Mouse (Mus musculus): ENCODE results near the gene Gm26992. TPM values are rescaled to one million over a fixed set of nuclear protein-coding genes. Genes with fewer than 3 reads are reported as not detected.

The Gm26992 gene
- polyA plus RNA-seq, 1 experiment: not detected

DNA sequence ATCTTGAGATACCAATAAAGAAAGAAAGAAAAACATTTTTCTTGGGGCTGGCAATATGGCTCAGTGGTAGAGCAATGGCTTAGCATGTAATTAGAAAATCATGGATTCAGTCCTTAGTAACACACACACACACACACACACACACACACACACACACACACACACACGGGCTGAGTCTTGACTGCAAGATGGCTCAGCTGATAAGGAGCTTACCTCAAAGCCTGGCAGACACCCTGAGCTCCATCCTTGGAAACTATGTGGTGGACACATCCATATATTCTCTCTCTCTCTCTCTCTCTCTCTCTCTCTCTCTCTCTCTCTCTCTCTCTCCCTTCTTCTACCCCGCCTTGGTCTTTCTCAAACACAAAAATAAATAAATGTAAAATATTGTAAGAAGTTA is 69.0 kb downstream of the Gm26992 start:
- Histone ChIP-seq H3K27me3 (ENCODE audit: control insufficient read depth, insufficient read depth, insufficient read length) (no peaks in the 10 kb centered on the region), H3ac (ENCODE audit: control insufficient read depth, insufficient read length, low read depth) (no peak overlapping the region), H3K4me3 (ENCODE audit: insufficient read depth, poor library complexity, severe bottlenecking) (no peak overlapping the region)

GRCm38 (mm10) chrX:103492398-103493256 is 70.8 kb downstream of the Gm26992 start:
- peaks cover 14% of the 10 kb centered on the region for H3K36me3 ChIP-seq (ENCODE audit: control insufficient read depth, insufficient read depth)
- no peaks in the 10 kb centered on the region for H3K27me3 ChIP-seq (ENCODE audit: control insufficient read depth, insufficient read depth, insufficient read length)
- TF ChIP-seq MYOD1 (IDR thresholded peaks at IDR 0.05; ENCODE audit: control insufficient read depth, insufficient read length, low read depth): no peak
- no peak for TF ChIP-seq MAX (IDR thresholded peaks at IDR 0.05)
- TF ChIP-seq CEBPB (IDR thresholded peaks at IDR 0.05; ENCODE audit: low read depth): no peak
- no peak for TF ChIP-seq USF1 (IDR thresholded peaks at IDR 0.05; ENCODE audit: low read depth)
- no peak for TF ChIP-seq FOSL1 (IDR thresholded peaks at IDR 0.05; ENCODE audit: insufficient read depth, low read length, poor library complexity, severe bottlenecking)
- no peak for TF ChIP-seq MYOG (IDR thresholded peaks at IDR 0.05; ENCODE audit: control insufficient read depth, extremely low read depth, insufficient read length)
- TF ChIP-seq CTCF (IDR thresholded peaks at IDR 0.05; ENCODE audit: control insufficient read depth, insufficient read depth, insufficient read length): no peak
- H3K79me3 ChIP-seq (ENCODE audit: low read depth): peaks cover 12% of the 10 kb centered on the region
- H3K4me3 ChIP-seq (ENCODE audit: insufficient read depth, poor library complexity, severe bottlenecking): peak overlapping the region; percentile 43
- H3ac ChIP-seq (ENCODE audit: control insufficient read depth, insufficient read length, low read depth): peak overlapping the region; percentile 51
- H3K79me2 ChIP-seq (ENCODE audit: control insufficient read depth, insufficient read depth): peaks cover 40% of the 10 kb centered on the region

More for the DNA sequence above, 69.0 kb downstream of the Gm26992 start:
- H3K36me3 ChIP-seq (ENCODE audit: control insufficient read depth, insufficient read depth): no peaks in the 10 kb centered on the region
- TF ChIP-seq FOSL1 (IDR thresholded peaks at IDR 0.05; ENCODE audit: insufficient read depth, low read length, poor library complexity, severe bottlenecking): no peak
- no peak for TF ChIP-seq CEBPB (IDR thresholded peaks at IDR 0.05; ENCODE audit: low read depth)
- no peak for TF ChIP-seq MYOG (IDR thresholded peaks at IDR 0.05; ENCODE audit: control insufficient read depth, extremely low read depth, insufficient read length)
- no peak for TF ChIP-seq MAX (IDR thresholded peaks at IDR 0.05)
- no peak for TF ChIP-seq USF1 (IDR thresholded peaks at IDR 0.05; ENCODE audit: low read depth)
- TF ChIP-seq CTCF (IDR thresholded peaks at IDR 0.05; ENCODE audit: control insufficient read depth, insufficient read depth, insufficient read length): no peak
- no peak for TF ChIP-seq MYOD1 (IDR thresholded peaks at IDR 0.05; ENCODE audit: control insufficient read depth, insufficient read length, low read depth)
- H3K79me3 ChIP-seq (ENCODE audit: low read depth): peaks cover 11% of the 10 kb centered on the region
- H3K79me2 ChIP-seq (ENCODE audit: control insufficient read depth, insufficient read depth): peaks cover 23% of the 10 kb centered on the region

GRCm38 (mm10) chrX:103493351-103494173 is 71.8 kb downstream of the Gm26992 start:
- Histone ChIP-seq H3K4me3 (ENCODE audit: insufficient read depth, poor library complexity, severe bottlenecking) (peak overlapping the region; percentile 43), H3K27me3 (ENCODE audit: control insufficient read depth, insufficient read depth, insufficient read length) (no peaks in the 10 kb centered on the region), H3K79me2 (ENCODE audit: control insufficient read depth, insufficient read depth) (peaks cover 47% of the 10 kb centered on the region), H3K79me3 (ENCODE audit: low read depth) (peaks cover 15% of the 10 kb centered on the region), H3K36me3 (ENCODE audit: control insufficient read depth, insufficient read depth) (peaks cover 18% of the 10 kb centered on the region), H3ac (ENCODE audit: control insufficient read depth, insufficient read length, low read depth) (peak overlapping the region; percentile 86)
- TF ChIP-seq MYOG (IDR thresholded peaks at IDR 0.05; ENCODE audit: control insufficient read depth, extremely low read depth, insufficient read length): no peak
- peak; percentile 38 for TF ChIP-seq USF1 (IDR thresholded peaks at IDR 0.05; ENCODE audit: low read depth)
- peak; percentile 65 for TF ChIP-seq MAX (IDR thresholded peaks at IDR 0.05)
- no peak for TF ChIP-seq CEBPB (IDR thresholded peaks at IDR 0.05; ENCODE audit: low read depth)
- peak; percentile 37 for TF ChIP-seq MYOD1 (IDR thresholded peaks at IDR 0.05; ENCODE audit: control insufficient read depth, insufficient read length, low read depth)
- TF ChIP-seq FOSL1 (IDR thresholded peaks at IDR 0.05; ENCODE audit: insufficient read depth, low read length, poor library complexity, severe bottlenecking): no peak
- no peak for TF ChIP-seq CTCF (IDR thresholded peaks at IDR 0.05; ENCODE audit: control insufficient read depth, insufficient read depth, insufficient read length)

DNA sequence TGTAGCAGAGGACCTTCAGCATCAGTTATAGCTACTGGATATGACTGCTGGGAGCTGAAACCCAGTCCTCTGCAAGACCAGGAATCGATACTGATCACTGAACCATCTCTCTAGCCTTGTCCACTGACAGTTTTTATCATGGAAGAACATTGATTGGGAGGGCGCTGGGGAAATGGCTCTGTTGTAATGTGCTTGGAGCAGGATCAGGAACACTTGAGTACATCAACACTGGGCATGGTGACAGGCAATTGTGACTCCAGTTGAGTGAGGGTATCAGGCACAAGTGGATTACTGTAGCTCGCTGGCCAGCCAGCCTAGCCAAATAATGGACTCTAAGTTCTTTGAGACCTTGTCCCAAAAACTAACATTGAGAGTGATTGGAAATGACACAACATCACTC is 77.6 kb downstream of the Gm26992 start:
- peaks cover 54% of the 10 kb centered on the region for H3K79me2 ChIP-seq (ENCODE audit: control insufficient read depth, insufficient read depth)
- H3ac ChIP-seq (ENCODE audit: control insufficient read depth, insufficient read length, low read depth): no peak overlapping the region
- H3K79me3 ChIP-seq (ENCODE audit: low read depth): peaks cover 20% of the 10 kb centered on the region
- no peak overlapping the region for H3K4me3 ChIP-seq (ENCODE audit: insufficient read depth, poor library complexity, severe bottlenecking)
- H3K27me3 ChIP-seq (ENCODE audit: control insufficient read depth, insufficient read depth, insufficient read length): no peaks in the 10 kb centered on the region
- peaks cover 57% of the 10 kb centered on the region for H3K36me3 ChIP-seq (ENCODE audit: control insufficient read depth, insufficient read depth)
- no peak for TF ChIP-seq CTCF (IDR thresholded peaks at IDR 0.05; ENCODE audit: control insufficient read depth, insufficient read depth, insufficient read length)
- no peak for TF ChIP-seq FOSL1 (IDR thresholded peaks at IDR 0.05; ENCODE audit: insufficient read depth, low read length, poor library complexity, severe bottlenecking)
- no peak for TF ChIP-seq USF1 (IDR thresholded peaks at IDR 0.05; ENCODE audit: low read depth)
- TF ChIP-seq MAX (IDR thresholded peaks at IDR 0.05): no peak
- no peak for TF ChIP-seq MYOG (IDR thresholded peaks at IDR 0.05; ENCODE audit: control insufficient read depth, extremely low read depth, insufficient read length)
- TF ChIP-seq MYOD1 (IDR thresholded peaks at IDR 0.05; ENCODE audit: control insufficient read depth, insufficient read length, low read depth): no peak
- no peak for TF ChIP-seq CEBPB (IDR thresholded peaks at IDR 0.05; ENCODE audit: low read depth)

DNA sequence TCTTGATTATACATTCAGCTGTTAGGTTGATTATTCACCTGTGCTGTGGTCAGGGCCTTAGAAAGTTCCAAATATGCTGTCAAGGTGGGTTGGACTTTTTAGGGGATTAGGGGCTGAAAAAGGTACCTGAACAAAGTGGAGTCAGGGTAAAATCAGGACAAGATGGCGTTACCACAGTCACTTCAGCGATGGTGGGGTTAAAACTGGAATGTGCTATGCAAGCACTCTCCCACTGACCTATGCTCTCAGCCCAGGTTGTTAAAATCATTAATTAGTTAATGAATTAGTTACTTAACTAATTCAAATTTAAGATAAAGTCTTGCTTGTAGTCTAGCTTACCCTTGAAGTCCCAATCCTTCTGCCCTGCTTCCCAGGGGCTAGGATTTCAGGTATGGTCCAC is 78.3 kb downstream of the Gm26992 start:
- peaks cover 54% of the 10 kb centered on the region for H3K79me2 ChIP-seq (ENCODE audit: control insufficient read depth, insufficient read depth)
- H3K79me3 ChIP-seq (ENCODE audit: low read depth): peaks cover 16% of the 10 kb centered on the region
- peaks cover 62% of the 10 kb centered on the region for H3K36me3 ChIP-seq (ENCODE audit: control insufficient read depth, insufficient read depth)
- no peak overlapping the region for H3K4me3 ChIP-seq (ENCODE audit: insufficient read depth, poor library complexity, severe bottlenecking)
- TF ChIP-seq MYOD1 (IDR thresholded peaks at IDR 0.05; ENCODE audit: control insufficient read depth, insufficient read length, low read depth) (no peak), CTCF (IDR thresholded peaks at IDR 0.05; ENCODE audit: control insufficient read depth, insufficient read depth, insufficient read length) (no peak), MAX (IDR thresholded peaks at IDR 0.05) (no peak), FOSL1 (IDR thresholded peaks at IDR 0.05; ENCODE audit: insufficient read depth, low read length, poor library complexity, severe bottlenecking) (no peak), CEBPB (IDR thresholded peaks at IDR 0.05; ENCODE audit: low read depth) (no peak)
- no peak overlapping the region for H3ac ChIP-seq (ENCODE audit: control insufficient read depth, insufficient read length, low read depth)
- no peaks in the 10 kb centered on the region for H3K27me3 ChIP-seq (ENCODE audit: control insufficient read depth, insufficient read depth, insufficient read length)

Data from C2C12 (cell line).